Mouse (Mus musculus): ENCODE results near the gene Slc38a11.
A peak's percentile ranks its signal among the peaks of the same experiment; 100 is the strongest.

DNA sequence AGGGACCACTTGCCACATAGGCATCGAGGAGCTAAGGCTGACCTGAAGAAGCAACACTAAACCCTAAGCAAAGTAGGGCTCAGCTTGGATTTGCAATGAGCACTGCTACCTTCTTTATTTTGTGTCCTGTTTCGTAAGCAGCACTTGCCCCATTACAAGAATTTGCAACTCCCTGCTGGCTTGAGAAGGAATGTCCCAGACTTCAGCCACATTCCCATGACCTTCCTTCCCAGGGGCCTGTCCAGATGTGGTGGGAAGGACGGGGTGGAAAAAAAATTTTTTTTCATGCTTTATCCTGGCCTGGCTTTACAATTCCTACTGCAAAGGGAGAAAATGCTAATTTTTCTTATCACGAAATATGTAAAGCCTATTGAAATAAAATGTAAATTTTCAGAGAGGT lies 14.6 kb upstream of the Slc38a11 start:
- TF ChIP-seq POLR2A (IDR thresholded peaks at IDR 0.05; ENCODE audit: insufficient read depth, low read depth, low read length) (0 out of 2 replicates have a peak, but pooled peaks have one; percentile 24), CTCF (IDR thresholded peaks at IDR 0.05) (no peak), EP300 (IDR thresholded peaks at IDR 0.05; ENCODE audit: insufficient read depth, low read depth, low read length) (peak; percentile 58)
